Mouse (Mus musculus) MEL (cell line): ENCODE data around the gene Zfp985.
"Not testable (repeated sequence)": the region's sequence is repeated elsewhere in the genome, so short reads cannot be mapped to it uniquely, and the experiment has no call there.

Experiments used
- CTCF ChIP-seq, 3 experiments: IDR thresholded peaks in 2 of 3; conservative IDR thresholded peaks in 1 of 3; 2 replicates each; pipeline ENCODE4 v1.5.1; 2011 to 2012; ENCODE audit warnings: low read length in 3 of 3, low read depth in 2 of 3, mild to moderate bottlenecking in 2 of 3, improper control_type of control experiment in 1 of 3, inconsistent platforms in 1 of 3, mixed read lengths in 1 of 3, moderate library complexity in 1 of 3; ENCODE audit not compliant: control insufficient read depth in 1 of 3, insufficient read depth in 1 of 3, poor library complexity in 1 of 3, severe bottlenecking in 1 of 3
- GABPA ChIP-seq: IDR thresholded peaks from 2 replicates; pipeline ENCODE4 v1.6.1; 2012; ENCODE audit warnings: low read depth, mild to moderate bottlenecking, inconsistent platforms, low read length, improper control_type of control experiment, moderate library complexity
- MAFK ChIP-seq: IDR thresholded peaks from 2 replicates; pipeline ENCODE4 v1.6.1; 2011; ENCODE audit warnings: low read depth, mild to moderate bottlenecking, low read length, improper control_type of control experiment, borderline replicate concordance
- MAZ ChIP-seq: IDR thresholded peaks from 2 replicates; pipeline ENCODE4 v1.6.1; 2012; ENCODE audit warnings: low read depth, mild to moderate bottlenecking, inconsistent platforms, low read length, improper control_type of control experiment
- POLR2A ChIP-seq, 2 experiments: IDR thresholded peaks; 2 replicates each; pipeline ENCODE4 v1.6.1; 2011 to 2012; ENCODE audit warnings: low read length in 2 of 2, mild to moderate bottlenecking in 2 of 2, control low read depth in 1 of 2, improper control_type of control experiment in 1 of 2, low read depth in 1 of 2, moderate library complexity in 1 of 2; ENCODE audit not compliant: control insufficient read depth in 1 of 2, insufficient read depth in 1 of 2, poor library complexity in 1 of 2
- SIN3A ChIP-seq: IDR thresholded peaks from 2 replicates; pipeline ENCODE4 v1.6.1; 2012; ENCODE audit warnings: low read length, improper control_type of control experiment, inconsistent platforms
- ZKSCAN1 ChIP-seq: IDR thresholded peaks from 2 replicates; pipeline ENCODE4 v1.6.1; 2012; ENCODE audit warnings: low read depth, mild to moderate bottlenecking, inconsistent platforms, low read length, improper control_type of control experiment, moderate library complexity

DNA sequence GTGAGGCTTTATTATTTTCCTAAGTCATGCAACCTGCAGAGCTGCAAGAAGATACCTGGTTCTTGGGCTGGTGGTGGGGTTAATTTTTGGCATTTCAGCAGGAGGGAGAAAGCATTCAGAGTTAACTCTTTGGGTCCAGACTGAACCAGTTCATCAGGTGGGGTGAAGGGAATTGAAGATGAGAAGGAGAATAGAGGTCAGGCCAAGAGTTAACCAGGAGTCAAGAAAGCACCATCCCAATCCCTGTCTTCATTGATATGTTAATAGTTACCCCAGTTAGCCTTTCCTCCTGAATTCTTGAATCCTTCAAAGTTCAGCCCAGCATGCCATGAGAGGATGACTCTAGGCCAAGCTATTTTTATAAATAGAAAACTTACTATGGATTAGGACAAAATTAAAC lies 4.9 kb downstream of the Zfp985 start:
- TF ChIP-seq GABPA; MAZ; CTCF (IDR thresholded peaks at IDR 0.05 in 2 of 3, conservative IDR thresholded peaks at IDR 0.05 in 1 of 3; ENCODE audit: control insufficient read depth in 1 of 3, insufficient read depth in 1 of 3, low read depth in 2 of 3, low read length in 3 of 3, poor library complexity in 1 of 3, severe bottlenecking in 1 of 3); MAFK; POLR2A (IDR thresholded peaks at IDR 0.05; ENCODE audit: control insufficient read depth in 1 of 2, insufficient read depth in 1 of 2, low read depth in 1 of 2, low read length in 2 of 2, poor library complexity in 1 of 2); SIN3A; ZKSCAN1: not testable (repeated sequence)
